Mouse (Mus musculus): ENCODE measurements around the gene Fxyd1.

Gene Fxyd1

GRCm38 (mm10) chr7:31017104-31017901 lies 39.7 kb downstream of the Fxyd1 start:
- DNase-seq (ENCODE audit: low read depth, low spot score): no peak

GRCm38 (mm10) chr7:31012971-31013370 lies 44.0 kb downstream of the Fxyd1 start:
- DNase-seq (ENCODE audit: low read depth, low spot score): no peak

GRCm38 (mm10) chr7:31008889-31009288 lies 48.1 kb downstream of the Fxyd1 start:
- DNase-seq (ENCODE audit: low read depth, low spot score): no peak

GRCm38 (mm10) chr7:31008175-31008574 lies 48.8 kb downstream of the Fxyd1 start:
- DNase-seq (ENCODE audit: low read depth, low spot score): no peak

- DNase-seq (ENCODE audit: low read depth, low spot score): no peak
Measured at GRCm38 (mm10) chr7:31007775-31008174, 49.2 kb downstream of the Fxyd1 start.

- no peak for DNase-seq (ENCODE audit: low read depth, low spot score)
Measured at GRCm38 (mm10) chr7:31002650-31003049, 54.3 kb downstream of the Fxyd1 start.
